Mouse (Mus musculus) layer of hippocampus, adult 9-10 months (tissue): ENCODE measurements around the gene Chd9.

ENCODE experiments used
- DNase-seq: peaks from one replicate; pipeline ENCODE4 v3.0.0; 2022; ENCODE audit warnings: low spot score

The Chd9 gene

DNA sequence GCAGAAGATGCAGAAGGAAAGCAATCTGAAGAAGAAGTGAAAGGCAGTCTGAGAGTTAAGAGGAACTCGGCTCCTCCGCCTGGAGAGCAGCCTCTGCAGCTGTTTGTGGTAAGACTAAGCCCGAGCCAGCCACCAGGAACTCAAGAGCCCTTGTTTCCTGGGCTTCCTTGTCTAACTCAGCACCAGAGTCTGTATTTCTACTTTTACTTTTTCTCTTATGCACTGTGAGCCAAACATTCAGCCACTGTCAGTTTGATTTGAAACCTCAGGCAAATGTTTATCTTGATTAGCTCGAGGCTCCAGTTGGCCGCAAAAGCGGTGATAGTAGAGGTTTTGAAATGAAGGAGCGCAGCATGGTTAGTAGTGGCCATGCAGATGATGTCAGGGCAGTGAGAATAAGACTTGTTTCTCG lies 148.8 kb downstream of the Chd9 start:
- no peak for DNase-seq

DNA sequence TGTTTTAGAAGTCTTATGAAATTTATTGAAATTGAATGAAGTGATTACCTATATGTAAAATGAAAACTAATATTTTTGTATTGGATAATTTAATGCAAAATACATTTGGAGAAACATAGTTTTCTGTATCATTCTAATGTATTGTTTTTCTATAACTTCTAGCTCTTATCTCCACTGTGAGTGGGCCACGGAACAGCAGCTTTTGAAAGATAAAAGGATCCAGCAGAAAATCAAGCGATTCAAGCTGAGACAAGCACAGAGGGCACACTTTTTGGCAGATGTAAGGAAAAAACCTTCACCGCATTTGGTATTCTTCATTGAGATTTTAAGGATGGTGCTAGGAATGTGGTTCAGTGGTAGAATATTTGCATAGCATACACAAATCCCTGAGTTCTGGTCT lies 150.6 kb downstream of the Chd9 start:
- DNase-seq = no peak

DNA sequence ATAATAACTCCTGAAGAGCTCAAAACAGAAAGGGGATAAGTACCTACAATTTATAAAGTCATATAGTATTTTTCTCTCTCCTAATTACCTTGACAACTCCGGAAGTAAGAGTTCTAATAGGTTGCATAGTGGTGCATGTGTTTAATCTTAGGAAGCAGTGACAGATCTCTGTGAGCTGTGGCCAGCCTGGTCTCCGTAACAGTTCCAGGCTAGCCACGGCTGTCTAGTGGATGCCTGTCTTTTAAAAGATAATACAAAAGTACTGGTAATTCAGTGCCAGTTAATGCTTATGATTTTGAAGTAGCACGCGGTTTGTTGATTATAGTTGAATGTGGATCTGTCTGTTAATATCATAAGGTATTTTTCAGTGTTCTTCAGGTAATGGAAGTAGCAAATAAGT lies 151.1 kb downstream of the Chd9 start:
- no peak for DNase-seq

DNA sequence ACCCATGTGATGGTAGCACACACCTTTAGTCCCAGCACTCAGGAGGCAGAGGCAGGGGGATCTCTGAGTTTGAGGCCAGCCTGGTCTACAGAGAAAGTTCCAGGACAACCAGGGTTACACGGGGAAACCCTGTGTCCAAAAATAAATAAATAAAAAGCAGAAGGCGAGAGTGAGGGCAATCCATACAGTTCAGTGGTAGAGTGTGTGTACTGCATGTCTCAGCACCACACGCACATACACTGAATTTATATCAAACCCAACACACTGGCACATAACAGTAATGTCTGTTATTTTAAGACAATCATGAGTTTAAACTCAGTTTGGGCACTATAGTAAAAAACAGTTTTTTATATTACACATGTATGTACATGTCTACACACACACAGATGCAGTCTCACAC lies 153.9 kb downstream of the Chd9 start:
- DNase-seq = no peak

DNA sequence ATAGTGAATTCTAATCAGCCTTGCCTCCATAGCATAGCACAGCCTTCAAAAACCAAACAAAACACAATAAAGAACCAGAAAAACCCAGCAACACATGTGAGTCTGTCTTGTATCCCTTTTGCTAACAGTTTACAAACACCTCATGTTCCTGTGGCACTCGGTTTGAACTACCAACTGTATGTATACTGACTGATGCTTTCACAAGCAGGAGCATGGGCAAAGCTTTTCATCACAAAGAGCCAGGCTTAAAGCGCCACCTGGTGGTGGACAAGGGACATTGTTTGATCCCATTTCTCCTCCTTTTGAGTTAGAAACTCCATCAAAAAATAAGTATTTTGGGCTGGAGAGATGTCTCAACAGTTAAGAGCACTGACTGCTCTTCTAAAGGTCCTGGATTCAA lies 191.6 kb downstream of the Chd9 start:
- DNase-seq = peak; percentile 10

DNA sequence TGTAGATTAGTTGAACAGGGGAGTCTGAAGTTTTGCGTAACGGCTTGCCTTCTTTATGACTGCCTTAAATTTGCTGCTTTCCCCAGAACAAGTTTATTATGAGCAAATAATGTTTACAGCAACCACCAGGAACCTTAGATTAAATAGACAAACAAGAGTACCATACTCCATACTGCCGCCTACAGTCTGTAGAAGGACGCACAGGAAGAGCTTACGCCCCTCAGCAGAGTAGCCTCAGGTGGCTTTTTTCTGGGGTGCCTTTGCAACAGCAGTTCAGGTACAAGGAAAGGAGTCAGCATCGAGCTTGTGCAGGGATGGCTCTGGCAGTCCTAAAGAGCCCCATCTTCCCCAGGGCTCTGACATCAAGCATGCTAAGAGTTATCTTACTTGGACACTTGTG lies 206.3 kb downstream of the Chd9 start:
- no peak for DNase-seq

DNA sequence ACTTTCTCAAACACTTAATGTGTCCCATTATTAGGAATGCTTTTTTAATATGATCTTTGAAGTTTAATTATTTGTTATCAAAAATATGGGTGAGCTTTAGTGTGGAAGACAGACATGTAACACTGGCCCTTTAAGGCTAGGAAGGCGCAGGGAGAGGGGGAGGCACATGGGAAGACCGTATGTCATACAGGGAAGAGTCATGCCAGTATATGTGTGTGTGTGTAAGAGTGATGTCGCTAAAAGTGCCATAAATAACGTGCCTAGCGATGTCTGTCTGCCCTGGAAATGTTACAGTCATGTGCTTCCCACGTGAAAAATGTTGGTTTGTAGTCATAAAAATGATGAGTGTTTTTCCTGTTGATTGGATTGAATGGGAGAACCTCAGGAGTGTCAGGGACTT lies 208.8 kb downstream of the Chd9 start:
- DNase-seq = no peak

DNA sequence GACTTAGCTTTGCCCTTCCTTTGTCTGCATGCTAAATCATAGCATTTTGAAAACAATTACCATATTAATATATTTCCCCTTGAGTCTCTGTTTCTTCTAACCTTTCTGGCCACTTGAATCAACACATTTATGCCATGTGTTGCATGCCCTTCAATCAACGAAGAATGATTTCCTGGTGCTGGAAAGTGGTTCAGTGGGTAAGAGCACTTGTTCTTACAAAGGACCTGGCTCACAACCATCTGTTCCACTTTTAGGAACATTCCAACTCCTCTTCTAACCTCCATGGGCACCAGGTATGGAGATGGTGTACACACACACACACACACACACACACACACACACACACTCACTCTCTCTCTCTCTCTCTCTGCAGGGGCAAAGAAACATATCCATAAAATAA lies 210.5 kb downstream of the Chd9 start:
- no peak for DNase-seq

DNA sequence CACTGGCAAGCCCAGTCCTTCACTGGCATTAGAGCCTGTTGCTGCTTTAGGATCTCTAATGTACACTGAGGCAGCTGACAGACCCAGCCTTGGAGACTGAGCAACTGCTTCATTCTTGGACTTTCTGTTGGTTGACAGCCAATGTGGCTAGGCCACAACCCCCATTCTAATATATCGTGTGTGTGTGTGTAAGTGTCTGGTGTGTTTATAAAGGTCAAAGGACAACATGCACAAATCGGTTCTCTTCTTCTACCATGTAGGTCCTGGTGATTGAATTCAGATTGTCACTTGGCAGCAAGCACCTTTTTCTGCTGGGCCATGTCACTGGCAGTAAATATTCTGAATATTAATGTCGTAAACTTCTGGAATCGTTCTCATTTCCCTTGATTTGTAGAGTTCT lies 218.2 kb downstream of the Chd9 start:
- DNase-seq = no peak

DNA sequence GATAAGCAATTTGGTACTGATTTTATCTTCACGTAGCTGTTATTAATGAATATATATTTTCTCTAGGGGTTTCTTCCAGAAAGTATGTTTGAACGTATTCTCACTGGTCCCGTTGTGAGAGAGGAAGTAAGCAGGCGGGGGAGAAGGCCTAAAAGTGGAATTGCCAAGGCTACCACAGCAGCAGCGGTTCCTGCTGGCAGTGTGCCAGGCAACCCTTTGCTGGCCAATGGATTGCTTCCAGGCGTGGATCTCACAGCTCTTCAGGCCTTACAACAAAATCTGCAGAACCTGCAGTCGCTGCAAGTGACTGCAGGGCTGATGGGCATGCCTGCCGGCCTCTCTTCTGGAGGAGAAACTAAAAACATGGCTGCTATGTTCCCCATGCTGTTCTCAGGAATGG lies 222.9 kb downstream of the Chd9 start:
- peak; percentile 50 for DNase-seq

DNA sequence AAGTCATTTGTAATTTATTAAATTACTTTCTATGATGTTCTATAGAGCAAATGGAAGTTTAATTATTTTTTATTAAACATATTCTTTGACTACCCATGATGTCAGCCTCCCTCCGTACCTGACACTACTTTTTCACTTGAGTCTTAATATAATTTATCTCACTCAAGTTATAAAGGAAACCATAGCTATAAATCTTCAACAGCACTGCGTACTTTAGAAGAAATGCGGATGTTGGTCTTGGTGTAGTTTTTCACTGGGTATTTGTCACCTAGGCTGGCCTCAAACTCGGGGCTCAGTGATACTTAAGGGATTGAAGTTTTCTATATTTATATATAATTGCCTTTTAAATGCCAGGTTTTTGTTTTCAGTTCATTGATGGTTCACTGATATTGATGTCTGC lies 226.3 kb downstream of the Chd9 start:
- DNase-seq = no peak

DNA sequence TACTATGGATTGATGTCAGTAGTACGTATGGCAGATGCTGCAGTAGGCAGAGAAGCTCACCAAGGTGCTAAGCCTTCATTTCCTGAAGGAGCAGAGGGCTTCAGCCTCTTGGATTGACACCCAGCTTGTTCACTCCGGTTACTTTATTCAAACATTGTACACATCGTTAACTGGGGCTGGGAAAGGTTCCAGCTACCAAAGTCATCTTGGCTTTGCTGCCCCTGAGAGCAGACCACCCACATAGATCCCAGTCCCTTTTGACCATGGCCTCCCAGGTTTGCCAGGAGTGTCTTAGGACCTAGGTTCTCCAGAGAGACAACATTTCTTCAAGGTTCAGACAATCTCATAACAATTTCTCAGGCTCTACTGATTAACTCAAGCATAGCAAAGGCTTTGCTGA lies 228.7 kb downstream of the Chd9 start:
- no peak for DNase-seq

DNA sequence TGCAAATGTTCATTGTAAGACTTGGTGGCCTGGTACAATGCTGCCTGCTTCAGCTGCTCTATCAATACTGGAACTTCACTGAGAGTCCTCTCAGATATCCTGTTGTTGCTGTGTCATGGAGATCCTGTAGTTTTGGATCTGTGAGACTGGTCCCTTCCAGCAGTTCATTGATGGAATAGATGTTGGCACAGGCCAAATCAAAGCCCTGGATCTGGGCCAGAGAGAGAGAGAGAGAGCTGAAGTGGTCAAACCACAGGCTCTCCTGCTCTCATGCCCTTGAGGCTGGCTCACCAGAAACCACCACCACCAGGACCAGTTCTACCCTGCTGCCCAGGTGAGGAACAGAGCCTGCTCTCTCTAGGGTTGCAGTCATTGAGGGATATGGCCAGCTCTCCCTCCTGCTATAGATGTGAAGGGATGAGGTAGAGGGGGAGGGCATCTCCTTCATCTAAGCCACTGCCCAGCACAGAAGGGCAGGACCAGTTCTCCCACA lies 231.0 kb downstream of the Chd9 start:
- DNase-seq = no peak

DNA sequence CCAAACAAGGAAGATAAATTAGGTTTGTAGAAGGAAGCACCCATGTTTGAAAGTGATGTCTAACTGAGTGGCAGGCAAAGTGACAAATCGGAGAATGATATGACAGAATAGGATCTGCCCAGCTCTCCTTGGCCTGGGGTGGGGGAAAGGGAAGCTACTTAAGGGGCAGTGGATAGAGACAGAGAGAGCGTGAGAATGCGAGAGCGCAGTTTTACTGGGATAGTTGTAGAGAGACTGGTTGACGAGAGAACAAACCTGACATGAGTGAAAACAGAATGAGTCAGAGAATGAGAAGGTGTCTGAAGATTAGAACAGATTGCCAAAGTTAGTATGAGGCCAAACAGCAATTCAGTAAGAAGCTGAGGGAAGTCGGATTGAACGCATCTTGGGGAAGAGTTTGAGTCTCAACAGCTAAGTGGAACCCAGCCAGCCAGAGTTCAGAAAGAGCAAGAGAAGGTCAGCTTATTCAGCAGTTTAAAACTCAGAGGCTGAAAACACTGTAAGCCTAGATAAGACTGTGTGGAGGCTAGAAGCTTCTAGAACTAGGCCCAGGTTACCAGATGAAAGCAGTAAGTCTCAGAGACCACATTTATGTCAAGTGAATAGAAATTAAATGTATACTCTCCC lies 231.8 kb downstream of the Chd9 start:
- no peak for DNase-seq

DNA sequence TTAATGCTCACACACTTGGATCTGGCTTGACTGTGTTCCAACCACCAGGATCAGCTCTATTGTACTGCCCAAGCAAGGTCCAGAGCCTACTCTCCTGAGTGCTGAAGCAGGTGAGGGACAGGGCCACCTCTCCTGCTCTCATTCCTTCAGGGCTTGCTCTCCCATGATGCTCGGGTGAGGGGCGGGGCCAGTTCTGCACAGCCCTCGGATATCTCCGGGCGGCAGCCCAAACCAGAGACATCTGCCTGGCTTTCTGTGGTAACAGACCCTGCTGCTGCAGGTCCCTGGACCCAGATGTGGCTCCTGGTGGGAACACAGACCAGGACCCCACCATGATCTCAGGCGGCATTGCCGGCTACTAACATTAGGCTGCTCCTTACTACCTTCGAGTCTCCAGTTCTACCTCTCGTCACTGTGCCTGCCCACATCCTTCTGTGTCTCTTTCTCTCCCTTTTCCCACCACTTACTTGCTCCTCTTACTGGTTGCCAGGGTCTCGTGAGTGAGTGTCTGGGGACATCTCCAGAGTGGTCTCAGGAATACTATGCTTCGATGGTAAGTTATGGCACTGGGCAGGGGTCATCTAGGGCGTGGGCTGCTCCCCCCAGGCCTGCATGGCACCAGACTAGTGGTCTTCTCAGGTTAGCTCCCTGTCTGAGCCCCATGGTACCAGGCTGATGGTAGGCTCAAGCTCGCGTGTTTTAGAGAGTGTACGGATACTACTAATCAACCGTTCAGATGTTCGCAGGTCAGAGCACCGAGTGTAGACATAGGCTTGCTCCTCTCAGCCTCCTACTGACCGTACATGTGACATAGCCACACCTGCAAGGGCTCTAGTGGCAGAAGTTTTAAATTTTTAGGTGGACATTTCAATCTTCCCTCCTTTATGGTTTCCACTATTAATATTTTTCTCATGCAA lies 232.7 kb downstream of the Chd9 start:
- no peak for DNase-seq

DNA sequence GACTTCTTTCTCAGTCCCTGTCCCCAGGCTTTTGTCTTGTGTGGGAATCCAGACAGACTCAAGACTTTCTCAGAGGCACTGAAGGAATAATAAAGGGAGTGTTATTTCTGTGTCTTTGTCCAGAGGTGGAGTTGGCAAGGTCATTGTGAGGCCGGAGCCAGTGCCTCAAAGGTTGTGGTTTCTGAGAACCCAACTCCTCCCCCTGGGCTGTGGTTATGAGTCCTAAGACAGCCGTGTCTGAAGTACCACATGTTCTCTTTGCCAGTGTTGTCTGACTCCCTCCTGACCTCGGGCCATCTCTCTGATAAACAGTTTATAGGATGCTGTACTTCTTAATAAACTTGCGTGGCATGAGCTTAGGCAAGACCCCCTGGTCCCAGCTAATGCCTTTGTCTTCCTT lies 237.0 kb downstream of the Chd9 start:
- DNase-seq = no peak

DNA sequence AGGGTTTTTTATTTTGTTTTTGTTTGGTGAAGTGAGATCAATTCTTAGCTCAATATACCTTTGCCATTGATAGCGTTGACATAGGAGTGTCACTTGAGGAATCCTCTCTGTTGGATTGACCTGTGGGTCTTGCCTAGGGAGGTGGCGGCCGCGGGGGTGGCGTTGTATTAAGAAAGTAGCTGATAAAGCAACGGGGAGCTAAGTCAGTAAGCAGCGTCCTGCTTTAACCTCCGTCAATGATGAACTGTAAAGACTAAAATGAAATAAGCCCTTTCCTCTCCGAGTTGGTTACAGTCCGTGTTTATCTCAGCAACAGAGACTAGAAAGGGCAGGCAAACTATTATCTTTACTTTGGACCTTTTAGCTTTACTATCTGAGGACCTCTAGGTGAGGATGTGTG lies 241.3 kb downstream of the Chd9 start:
- DNase-seq = no peak

DNA sequence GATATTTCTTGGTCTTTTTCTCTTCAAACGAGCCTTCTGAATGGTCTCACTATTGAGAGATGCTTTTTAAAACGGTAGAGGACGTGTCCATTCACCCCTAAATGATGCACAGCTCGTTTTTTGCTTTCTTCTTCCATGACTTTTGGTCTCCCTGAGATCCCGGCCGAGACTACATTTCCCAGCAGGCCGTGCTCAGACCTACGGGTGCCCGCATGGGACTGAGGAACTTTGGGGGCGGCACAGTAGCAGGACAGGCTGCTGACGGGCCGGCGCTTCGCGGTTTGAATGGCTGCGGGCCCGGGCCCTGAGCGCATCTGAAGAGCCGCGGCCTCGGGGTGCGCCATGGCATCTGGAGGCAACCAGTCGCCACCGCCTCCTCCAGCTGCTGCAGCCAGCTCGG lies 241.7 kb downstream of the Chd9 start, which contains the start of gene Rbl2:
Gene Rbl2 (plus strand): TSS at position 224 of the 400 bp plus-strand sequence.
- DNase-seq = peak; percentile 96

DNA sequence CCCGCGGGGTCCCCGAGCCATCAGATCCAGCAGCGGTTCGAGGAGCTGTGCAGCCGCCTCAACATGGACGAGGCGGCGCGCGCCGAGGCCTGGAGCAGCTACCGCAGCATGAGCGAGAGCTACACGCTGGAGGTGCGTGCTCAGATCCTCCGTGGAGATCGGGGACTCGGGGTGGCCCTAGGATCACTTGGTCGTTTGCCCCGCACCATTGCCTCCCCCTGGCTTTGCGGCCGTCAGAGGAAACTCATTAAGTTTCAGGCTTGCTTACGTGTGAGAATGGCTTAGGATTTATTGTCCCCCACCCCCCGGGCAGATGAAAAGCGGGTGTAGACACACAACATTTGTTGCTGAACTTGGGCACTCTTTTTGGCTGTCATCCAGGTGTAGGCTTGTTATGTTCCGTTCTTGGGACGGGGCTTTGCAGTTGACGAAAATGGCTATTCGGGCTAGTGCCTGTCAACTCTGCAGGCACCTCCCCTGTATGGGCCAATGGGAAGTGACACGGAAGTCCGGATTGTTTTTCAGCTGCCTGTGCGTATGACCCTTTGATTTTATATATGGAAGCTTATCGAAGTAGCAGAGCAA lies 242.2 kb downstream of the Chd9 start:
- DNase-seq = peak; percentile 66

DNA sequence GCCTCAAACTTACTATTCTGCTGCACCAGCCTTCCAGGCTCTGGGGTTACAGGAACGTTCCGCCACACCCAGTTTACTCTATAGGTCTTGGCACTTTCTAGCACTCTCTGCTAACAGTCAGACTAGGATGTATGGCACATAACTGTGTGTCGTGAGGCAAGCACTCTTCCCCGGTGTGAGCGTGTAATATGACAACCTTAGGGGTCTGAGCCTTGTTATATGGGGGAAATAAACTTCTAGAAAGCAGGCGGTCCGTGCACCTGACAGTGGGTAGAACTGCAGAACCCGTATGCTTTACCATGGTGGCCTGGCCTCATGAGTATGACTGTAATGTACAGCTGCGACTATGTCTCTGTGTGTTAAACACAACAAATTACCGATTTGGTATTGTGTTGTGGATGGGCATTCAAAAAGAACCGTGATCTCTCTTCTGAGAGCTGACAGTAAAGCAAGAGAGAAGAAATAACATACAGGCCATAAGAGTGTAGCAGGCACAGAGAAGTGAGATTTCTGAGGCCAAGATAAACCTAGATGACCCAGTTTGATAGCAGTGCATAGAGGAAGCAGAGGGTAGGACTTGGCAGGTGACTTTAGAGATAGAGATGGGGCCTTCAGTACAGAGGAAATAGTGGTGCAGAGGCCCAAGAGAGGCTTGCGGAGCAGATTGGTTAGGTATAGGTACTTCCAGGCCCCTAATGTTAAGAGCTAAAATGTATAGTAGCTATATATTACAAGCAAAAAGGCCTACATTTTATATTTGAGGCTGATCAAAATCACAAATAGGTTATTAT lies 249.1 kb downstream of the Chd9 start:
- DNase-seq = no peak

DNA sequence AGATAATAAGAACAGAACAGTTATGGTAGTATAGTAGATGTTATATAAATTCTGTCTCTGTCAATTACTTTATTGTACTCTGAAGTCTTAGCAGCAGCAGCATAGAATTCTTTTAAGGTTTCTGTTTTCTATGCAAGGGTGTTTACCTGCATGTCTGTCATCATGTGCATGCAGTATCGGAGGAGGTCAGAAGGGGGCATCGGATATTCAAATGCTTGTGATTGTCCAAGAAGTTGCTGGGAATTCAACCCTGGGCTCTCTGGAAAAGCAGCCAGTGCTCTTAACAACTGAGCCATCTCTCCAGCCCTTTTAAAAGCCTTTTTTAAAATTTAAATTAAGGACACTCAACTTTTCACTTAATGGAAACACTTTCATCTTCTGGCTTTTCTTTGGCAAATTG lies 251.5 kb downstream of the Chd9 start:
- DNase-seq = no peak

DNA sequence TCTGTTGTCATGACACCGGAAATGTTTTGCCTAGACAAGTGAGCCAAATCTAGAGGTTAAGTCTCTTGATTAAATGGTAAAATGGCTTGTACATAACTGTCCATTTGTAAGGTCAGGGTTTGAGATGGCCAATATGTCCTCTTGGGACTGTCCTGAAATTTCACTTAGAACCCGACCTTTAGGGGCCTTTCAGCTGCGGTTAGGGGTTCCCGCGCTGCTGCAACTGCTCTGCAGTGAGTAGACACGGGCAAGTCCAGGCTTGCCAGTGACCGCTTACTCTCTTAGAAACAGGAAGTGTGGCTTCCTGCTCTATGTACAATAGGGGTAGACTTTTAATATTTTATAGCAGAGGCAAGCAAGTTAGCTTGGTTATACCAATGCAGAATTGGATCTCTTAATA lies 253.8 kb downstream of the Chd9 start:
- no peak for DNase-seq
